Mouse (Mus musculus) cerebellum, adult 2 months (tissue): ENCODE results near the gene Pmp22. TPM values are rescaled to one million over a fixed set of nuclear protein-coding genes. Genes with fewer than 3 reads are reported as not detected.

Source experiments
- DNase-seq, 2 experiments: peaks; one replicate each; pipeline ENCODE4 v3.0.0; 2021
- H3K27ac ChIP-seq: fragments of 200-500 bp; 2 replicates; pipeline ENCODE4 v1.5.1; 2012; ENCODE audit warnings: low read length, control low read depth, inconsistent platforms; ENCODE audit not compliant: insufficient read depth
- H3K27me3 ChIP-seq: fragments of 200-500 bp; 2 replicates; pipeline ENCODE4 v1.6.1; 2012; ENCODE audit warnings: inconsistent platforms, mild to moderate bottlenecking, low read length, moderate library complexity; ENCODE audit not compliant: control insufficient read depth, insufficient read depth
- H3K4me1 ChIP-seq: fragments of 200-500 bp; 2 replicates; pipeline ENCODE4 v1.6.1; 2011; ENCODE audit warnings: low read length; ENCODE audit not compliant: control insufficient read depth, insufficient read depth
- H3K4me3 ChIP-seq: fragments of 200-500 bp; replicated peaks from 2 replicates; pipeline ENCODE3; 2011; ENCODE audit warnings: mild to moderate bottlenecking, low read depth, low read length, control low read depth; ENCODE audit not compliant: insufficient read depth
- CTCF ChIP-seq: fragments of 200-500 bp; IDR thresholded peaks from 2 replicates; pipeline ENCODE4 v1.5.1; 2011; ENCODE audit warnings: low read depth, mild to moderate bottlenecking, control low read depth, low read length, moderate library complexity, borderline replicate concordance; ENCODE audit not compliant: insufficient read depth
- POLR2A ChIP-seq: fragments of 200-500 bp; IDR thresholded peaks from 2 replicates; pipeline ENCODE4 v1.6.1; 2011; ENCODE audit warnings: low read length, control low read depth, borderline replicate concordance; ENCODE audit not compliant: insufficient read depth
- WGBS: fragments of 180-500 bp; shearing (Covaris S2); methylation state at CpG from one replicate; pipeline ENCODE4 v1.1.7; 2018; 5-methylcytosine and 5-hydroxymethylcytosine counted together
- polyA plus RNA-seq: library from polyadenylated mRNA; depleted of rRNA; stranded (reverse); fragments of >200 nt; gene quantifications from 2 replicates; pipeline ENCODE4 v1.2.3, GENCODE M21; 2012; rRNA removed

Gene Pmp22
- polyA plus RNA-seq, 1 experiment: 60.8 TPM

GRCm38 (mm10) chr11:63180262-63181101 lies 51.7 kb downstream of the Pmp22 start:
- TF ChIP-seq CTCF: no peak
- TF ChIP-seq POLR2A: no peak
- Histone ChIP-seq H3K27me3 (no peaks in the 10 kb centered on the region), H3K27ac (no peak overlapping the region), H3K4me1 (no peaks in the 10 kb centered on the region), H3K4me3 (no peak overlapping the region)
- DNase-seq: no peak
- 35% methylated on average over 7 of the region's 7 CpGs for WGBS

DNA sequence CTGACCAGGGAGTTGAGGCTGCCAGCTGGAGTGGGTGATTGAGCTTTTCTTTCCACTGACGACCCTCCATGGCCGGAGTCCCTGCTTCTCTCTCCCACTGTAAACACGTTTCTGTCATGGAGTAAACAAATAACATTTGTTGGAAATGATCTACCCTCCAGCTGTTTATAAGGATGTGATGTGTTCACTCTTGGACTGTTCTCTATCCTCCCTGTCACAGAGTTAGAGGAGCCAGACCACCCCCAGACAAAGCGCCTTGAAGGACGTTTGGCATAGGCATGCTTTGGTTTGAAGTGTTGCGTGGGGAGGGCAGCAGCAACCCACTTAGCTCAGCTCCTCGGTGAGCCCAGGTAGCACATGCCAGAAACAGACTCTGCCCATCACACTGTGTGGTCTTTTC lies 60.0 kb downstream of the Pmp22 start:
- Histone ChIP-seq H3K27me3 (no peaks in the 10 kb centered on the region), H3K27ac (no peak overlapping the region), H3K4me1 (no peaks in the 10 kb centered on the region), H3K4me3 (no peak overlapping the region)
- 57% methylated on average over 7 of the region's 7 CpGs for WGBS
- TF ChIP-seq POLR2A: no peak
- no peak for TF ChIP-seq CTCF
- DNase-seq: no peak

DNA sequence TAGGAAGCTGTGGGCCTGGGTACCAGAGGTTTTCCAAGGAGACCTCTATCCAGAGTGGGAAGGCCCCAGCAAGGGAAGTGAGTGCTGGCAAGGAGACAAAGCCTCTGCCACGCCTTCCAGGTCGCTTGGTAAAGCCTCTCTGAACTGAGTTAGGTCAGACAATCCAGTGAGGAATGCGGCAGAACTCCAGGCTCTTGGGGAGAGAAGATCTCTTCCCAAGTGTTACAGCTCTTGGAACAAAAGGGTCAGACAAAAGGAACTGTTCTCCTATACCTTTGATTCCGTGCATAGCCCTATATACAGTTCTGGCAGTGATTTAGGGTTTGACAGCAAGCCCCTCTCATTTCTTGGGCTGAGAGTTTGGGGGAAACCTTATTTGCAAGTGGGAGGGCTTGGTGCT lies 69.3 kb downstream of the Pmp22 start:
- no peak for DNase-seq
- Histone ChIP-seq H3K4me1 (no peaks in the 10 kb centered on the region), H3K27ac (no peak overlapping the region), H3K4me3 (no peak overlapping the region), H3K27me3 (no peaks in the 10 kb centered on the region)
- TF ChIP-seq POLR2A (no peak), CTCF (no peak)
- WGBS: 29% methylated on average over 4 of the region's 4 CpGs

GRCm38 (mm10) chr11:63201989-63202535 lies 73.3 kb downstream of the Pmp22 start:
- 75% methylated on average over 3 of the region's 3 CpGs for WGBS
- DNase-seq: no peak
- Histone ChIP-seq H3K27ac (no peak overlapping the region), H3K27me3 (no peaks in the 10 kb centered on the region), H3K4me3 (no peak overlapping the region), H3K4me1 (no peaks in the 10 kb centered on the region)
- TF ChIP-seq CTCF: no peak
- TF ChIP-seq POLR2A: no peak

Other genes starting within 250 kb of the Pmp22 start
- gene Tvp23b, start 249.5 kb upstream of the Pmp22 start, polyA plus RNA-seq: 28.5 and 32.3 TPM in 2 replicates
- 0.26 TPM in 1 of 2 replicates, not detected in the other for gene Cdrt4, start 177.8 kb upstream of the Pmp22 start, polyA plus RNA-seq
- not detected in 2 replicates for gene Tekt3, start 67.3 kb upstream of the Pmp22 start, polyA plus RNA-seq